Mouse (Mus musculus): Measurements from ENCODE around the gene Vmo1. TPM values are rescaled to one million over a fixed set of nuclear protein-coding genes. Genes with fewer than 3 reads are reported as not detected.

The Vmo1 gene
- polyA plus RNA-seq, 1 experiment from 2014 or later: not detected

DNA sequence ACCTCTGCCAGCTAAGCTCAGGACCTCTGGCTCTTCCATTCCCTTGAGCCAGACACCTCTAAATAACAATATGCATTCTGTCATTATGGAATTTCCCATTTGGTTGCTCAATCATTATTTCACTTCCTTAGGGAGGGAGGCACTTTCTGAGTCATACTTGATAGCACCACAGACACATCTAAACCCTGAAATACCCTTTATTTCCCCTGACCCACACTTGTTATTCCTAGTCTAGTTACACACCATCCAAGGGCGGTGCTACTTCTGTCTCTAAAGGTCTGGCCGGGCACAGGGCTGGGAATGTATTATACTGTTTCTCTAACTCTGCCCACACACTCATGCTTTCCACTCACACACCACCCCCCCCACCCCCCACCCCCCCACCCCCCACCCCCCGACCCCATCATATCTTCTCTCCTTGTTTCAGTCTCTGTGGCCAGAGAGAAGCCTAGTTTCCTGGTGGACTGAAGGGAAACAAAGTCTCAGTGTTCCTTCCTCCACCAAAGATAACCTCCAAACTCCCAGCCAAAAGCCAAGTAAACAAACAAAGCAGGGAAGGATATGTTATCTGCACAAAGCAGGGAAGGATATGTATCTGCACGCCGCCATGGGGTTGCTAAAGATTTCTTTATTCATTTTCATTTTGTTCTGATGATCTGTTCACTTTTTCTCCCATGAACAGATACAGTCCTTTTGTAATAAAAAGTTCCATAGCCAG, 46.4 kb downstream of the Vmo1 start:
- Histone ChIP-seq H3K9ac (ENCODE audit: low read depth, low read length) (no peak overlapping the region), H3K27ac (ENCODE audit: low read depth, low read length) (no peak overlapping the region), H3K27me3 (replicated peaks; ENCODE audit: control insufficient read depth, insufficient read depth, low read length) (no peaks in the 10 kb centered on the region; the same call in 1 of the 2 replicates), H3K9me3 (ENCODE audit: control insufficient read depth, low read length) (no peaks in the 10 kb centered on the region), H3K4me3 (ENCODE audit: low read length) (no peak overlapping the region), H3K4me2 (ENCODE audit: low read length) (no peak overlapping the region), H3K36me3 (ENCODE audit: control insufficient read depth, insufficient read depth, low read length) (no peaks in the 10 kb centered on the region), H3K4me1 (ENCODE audit: control insufficient read depth, insufficient read depth, low read depth, low read length) (0 out of 2 replicates have a peak, but pooled peaks cover 5% of the 10 kb centered on the region)
- ATAC-seq: no peak
- 83% methylated on average over 5 of the region's 5 CpGs for WGBS

DNA sequence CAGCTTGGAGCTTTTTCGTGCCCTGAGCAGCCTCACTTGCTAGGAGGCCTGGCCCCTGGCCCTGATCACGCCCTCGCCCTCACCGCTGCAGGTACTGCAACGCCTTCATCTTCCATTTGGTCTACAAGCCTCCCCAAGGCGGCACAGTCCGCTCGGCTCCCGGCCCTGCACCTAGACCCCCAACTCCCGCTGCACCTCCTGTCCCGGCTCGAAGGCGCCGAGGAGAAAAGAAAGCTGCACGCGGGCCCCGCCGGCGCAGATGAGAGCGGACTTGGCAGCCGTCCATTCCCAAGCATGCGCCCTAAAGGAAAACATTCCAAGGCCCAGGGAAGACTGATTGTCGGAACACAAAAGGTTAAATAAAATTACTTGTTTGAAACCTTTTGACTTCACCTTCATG, 48.6 kb downstream of the Vmo1 start:
- no peaks in the 10 kb centered on the region for H3K36me3 ChIP-seq (ENCODE audit: control insufficient read depth, insufficient read depth, low read length)
- H3K27ac ChIP-seq (ENCODE audit: low read depth, low read length): no peak overlapping the region
- peak overlapping the region; percentile 58 for H3K4me2 ChIP-seq (ENCODE audit: low read length)
- H3K4me1 ChIP-seq (ENCODE audit: control insufficient read depth, insufficient read depth, low read depth, low read length): 0 out of 2 replicates have a peak, but pooled peaks cover 5% of the 10 kb centered on the region
- H3K4me3 ChIP-seq (ENCODE audit: low read length): peak overlapping the region; percentile 25
- no peak for ATAC-seq
- H3K9ac ChIP-seq (ENCODE audit: low read depth, low read length): peak overlapping the region; percentile 15
- WGBS: 11% methylated on average over 23 of the region's 23 CpGs
- no peaks in the 10 kb centered on the region for H3K9me3 ChIP-seq (ENCODE audit: control insufficient read depth, low read length)
- H3K27me3 ChIP-seq (replicated peaks; ENCODE audit: control insufficient read depth, insufficient read depth, low read length): peaks cover 4% of the 10 kb centered on the region; the same call in 1 of the 2 replicates

DNA sequence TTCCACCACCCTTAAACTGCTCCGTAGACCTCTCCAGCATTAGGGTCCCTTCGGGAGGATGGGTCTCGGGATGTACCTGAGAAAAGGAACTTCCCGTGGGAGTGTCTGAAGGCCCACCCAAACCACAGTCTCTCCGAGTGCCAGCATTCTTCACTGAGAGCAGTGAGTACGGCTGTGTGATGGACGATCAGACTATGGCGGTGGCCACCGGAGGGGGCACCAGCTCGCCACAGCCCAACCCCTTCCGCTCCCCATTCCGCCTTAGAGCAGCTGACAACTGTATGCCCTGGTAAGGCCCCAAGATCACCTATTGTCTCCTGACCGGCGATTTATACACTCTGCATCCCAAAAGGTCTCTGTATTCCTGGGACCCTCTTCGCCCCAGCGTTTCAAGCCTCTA, 49.2 kb downstream of the Vmo1 start:
- H3K4me3 ChIP-seq (ENCODE audit: low read length): peak overlapping the region; percentile 2; the same call in 1 of the 2 replicates
- peak overlapping the region; percentile 58 for H3K4me2 ChIP-seq (ENCODE audit: low read length)
- ATAC-seq: no peak
- H3K27ac ChIP-seq (ENCODE audit: low read depth, low read length): no peak overlapping the region
- H3K27me3 ChIP-seq (replicated peaks; ENCODE audit: control insufficient read depth, insufficient read depth, low read length): peaks cover 6% of the 10 kb centered on the region; the same call in 1 of the 2 replicates
- H3K9me3 ChIP-seq (ENCODE audit: control insufficient read depth, low read length): no peaks in the 10 kb centered on the region
- peak overlapping the region; percentile 15; the same call in 1 of the 2 replicates for H3K9ac ChIP-seq (ENCODE audit: low read depth, low read length)
- 25% methylated on average over 16 of the region's 16 CpGs for WGBS
- H3K36me3 ChIP-seq (ENCODE audit: control insufficient read depth, insufficient read depth, low read length): no peaks in the 10 kb centered on the region
- H3K4me1 ChIP-seq (ENCODE audit: control insufficient read depth, insufficient read depth, low read depth, low read length): 0 out of 2 replicates have a peak, but pooled peaks cover 5% of the 10 kb centered on the region

DNA sequence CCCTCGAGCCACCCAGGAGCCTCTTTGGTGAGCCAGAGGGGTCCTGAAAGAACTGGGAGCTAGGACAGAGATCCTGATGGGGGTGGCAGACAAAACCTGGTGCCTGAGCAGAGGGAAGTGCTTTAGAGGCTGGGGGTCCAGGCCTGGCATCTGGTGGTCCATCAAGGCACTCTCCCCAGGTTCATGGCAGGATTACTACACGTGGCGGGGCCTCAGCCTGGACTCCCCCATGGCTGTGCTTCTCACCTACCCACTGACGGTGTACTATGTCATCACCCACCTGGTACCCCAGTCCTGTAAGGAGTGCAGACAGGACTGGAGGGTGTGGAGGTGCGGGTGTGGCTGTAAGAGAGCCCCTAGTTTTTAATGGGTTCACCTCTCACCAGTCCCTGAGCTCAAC, 50.4 kb downstream of the Vmo1 start:
- Histone ChIP-seq H3K36me3 (ENCODE audit: control insufficient read depth, insufficient read depth, low read length) (no peaks in the 10 kb centered on the region), H3K4me1 (ENCODE audit: control insufficient read depth, insufficient read depth, low read depth, low read length) (peaks cover 10% of the 10 kb centered on the region), H3K9me3 (ENCODE audit: control insufficient read depth, low read length) (no peaks in the 10 kb centered on the region), H3K27ac (ENCODE audit: low read depth, low read length) (no peak overlapping the region), H3K9ac (ENCODE audit: low read depth, low read length) (no peak overlapping the region), H3K27me3 (replicated peaks; ENCODE audit: control insufficient read depth, insufficient read depth, low read length) (peaks cover 9% of the 10 kb centered on the region; the same call in 1 of the 2 replicates), H3K4me3 (ENCODE audit: low read length) (no peak overlapping the region), H3K4me2 (ENCODE audit: low read length) (no peak overlapping the region)
- no peak for ATAC-seq
- 79% methylated on average over 5 of the region's 5 CpGs for WGBS

Other genes with a start within 250 kb of the Vmo1 start
- gene Alox12e, start 192.0 kb downstream of the Vmo1 start, polyA plus RNA-seq (2015; fragmentation: Nextera tagmentation; extraction: Ambion mirVana): 0.09 and 0.14 TPM in 2 replicates
- 0.06 TPM in 1 of 2 replicates, not detected in the other for gene Alox15, start 162.6 kb downstream of the Vmo1 start, polyA plus RNA-seq (2015; fragmentation: Nextera tagmentation; extraction: Ambion mirVana)
- 31.7 and 37.0 TPM in 2 replicates for gene Pelp1, start 104.6 kb downstream of the Vmo1 start, polyA plus RNA-seq (2015; fragmentation: Nextera tagmentation; extraction: Ambion mirVana)
- gene Arrb2, start 82.0 kb downstream of the Vmo1 start, polyA plus RNA-seq (2015; fragmentation: Nextera tagmentation; extraction: Ambion mirVana): 54.9 and 55.6 TPM in 2 replicates
- 42.9 and 46.3 TPM in 2 replicates for gene Med11, start 62.7 kb downstream of the Vmo1 start, polyA plus RNA-seq (2015; fragmentation: Nextera tagmentation; extraction: Ambion mirVana)
- gene Zmynd15, start 55.2 kb downstream of the Vmo1 start, polyA plus RNA-seq (2015; fragmentation: Nextera tagmentation; extraction: Ambion mirVana): 0.86 and 1.3 TPM in 2 replicates
- gene Cxcl16, start 54.6 kb downstream of the Vmo1 start, polyA plus RNA-seq (2015; fragmentation: Nextera tagmentation; extraction: Ambion mirVana): 6.0 and 7.3 TPM in 2 replicates
- 3.8 and 5.5 TPM in 2 replicates for gene Tm4sf5, start 9.4 kb downstream of the Vmo1 start, polyA plus RNA-seq (2015; fragmentation: Nextera tagmentation; extraction: Ambion mirVana)
- gene Gltpd2, start 4.6 kb upstream of the Vmo1 start, polyA plus RNA-seq (2015; fragmentation: Nextera tagmentation; extraction: Ambion mirVana): 0.39 and 0.40 TPM in 2 replicates
- gene Psmb6, start 10.8 kb upstream of the Vmo1 start, polyA plus RNA-seq (2015; fragmentation: Nextera tagmentation; extraction: Ambion mirVana): 775 and 820 TPM in 2 replicates
- gene Gm40193, start 18.3 kb upstream of the Vmo1 start, polyA plus RNA-seq (2015; fragmentation: Nextera tagmentation; extraction: Ambion mirVana): not detected in 2 replicates
- gene Pld2, start 25.4 kb upstream of the Vmo1 start, polyA plus RNA-seq (2015; fragmentation: Nextera tagmentation; extraction: Ambion mirVana): 20.6 and 21.4 TPM in 2 replicates
- gene Mink1, start 48.3 kb upstream of the Vmo1 start, polyA plus RNA-seq (2015; fragmentation: Nextera tagmentation; extraction: Ambion mirVana): 14.4 and 19.1 TPM in 2 replicates
- gene 4930544D05Rik, start 101.2 kb upstream of the Vmo1 start, polyA plus RNA-seq (2015; fragmentation: Nextera tagmentation; extraction: Ambion mirVana): not detected in 2 replicates
- not detected in 2 replicates for gene Chrne, start 104.6 kb upstream of the Vmo1 start, polyA plus RNA-seq (2015; fragmentation: Nextera tagmentation; extraction: Ambion mirVana)
- 0.19 and 0.29 TPM in 2 replicates for gene Gp1ba, start 124.5 kb upstream of the Vmo1 start, polyA plus RNA-seq (2015; fragmentation: Nextera tagmentation; extraction: Ambion mirVana)
- 105 and 110 TPM in 2 replicates for gene Rnf167, start 132.6 kb upstream of the Vmo1 start, polyA plus RNA-seq (2015; fragmentation: Nextera tagmentation; extraction: Ambion mirVana)
- gene Slc25a11, start 132.9 kb upstream of the Vmo1 start, polyA plus RNA-seq (2015; fragmentation: Nextera tagmentation; extraction: Ambion mirVana): 185 and 191 TPM in 2 replicates
- gene Pfn1, start 140.0 kb upstream of the Vmo1 start, polyA plus RNA-seq (2015; fragmentation: Nextera tagmentation; extraction: Ambion mirVana): 638 and 764 TPM in 2 replicates
- 6.0 and 16.3 TPM in 2 replicates for gene Eno3, start 142.6 kb upstream of the Vmo1 start, polyA plus RNA-seq (2015; fragmentation: Nextera tagmentation; extraction: Ambion mirVana)
- 151 and 161 TPM in 2 replicates for gene Spag7, start 154.8 kb upstream of the Vmo1 start, polyA plus RNA-seq (2015; fragmentation: Nextera tagmentation; extraction: Ambion mirVana)
- 26.3 and 31.5 TPM in 2 replicates for gene Camta2, start 173.5 kb upstream of the Vmo1 start, polyA plus RNA-seq (2015; fragmentation: Nextera tagmentation; extraction: Ambion mirVana)
- 1.2 and 1.4 TPM in 2 replicates for gene Inca1, start 185.5 kb upstream of the Vmo1 start, polyA plus RNA-seq (2015; fragmentation: Nextera tagmentation; extraction: Ambion mirVana)
- 1.3 and 1.6 TPM in 2 replicates for gene Kif1c, start 185.9 kb upstream of the Vmo1 start, polyA plus RNA-seq (2015; fragmentation: Nextera tagmentation; extraction: Ambion mirVana)
- 16.4 and 17.1 TPM in 2 replicates for gene Zfp3, start 249.6 kb upstream of the Vmo1 start, polyA plus RNA-seq (2015; fragmentation: Nextera tagmentation; extraction: Ambion mirVana)